Mouse (Mus musculus) myocyte (in vitro differentiated cells): ENCODE results near the gene Foxn1. TPM values are rescaled to one million over a fixed set of nuclear protein-coding genes. Genes with fewer than 3 reads are reported as not detected.

Source experiments
- H3K27me3 ChIP-seq: one replicate; pipeline ENCODE4 v1.6.1; 2011; ENCODE audit not compliant: control insufficient read depth, insufficient read depth, insufficient read length
- H3K36me3 ChIP-seq: one replicate; pipeline ENCODE4 v1.6.1; 2011; ENCODE audit not compliant: control insufficient read depth, insufficient read depth
- H3K4me2 ChIP-seq: one replicate; pipeline ENCODE4 v1.6.1; 2011; ENCODE audit warnings: low read depth, control low read depth
- H3K4me3 ChIP-seq: one replicate; pipeline ENCODE4 v1.5.1; 2011; ENCODE audit warnings: mild to moderate bottlenecking, control low read depth, moderate library complexity
- H3K79me2 ChIP-seq: one replicate; pipeline ENCODE4 v1.6.1; 2011; ENCODE audit not compliant: control insufficient read depth, insufficient read depth
- H3ac ChIP-seq: one replicate; pipeline ENCODE4 v1.6.1; 2011; ENCODE audit not compliant: control insufficient read depth, insufficient read length
- CEBPB ChIP-seq: IDR thresholded peaks from 2 replicates; pipeline ENCODE4 v1.6.1; 2011; ENCODE audit warnings: mild to moderate bottlenecking, moderate library complexity; ENCODE audit not compliant: poor library complexity, insufficient read depth, severe bottlenecking
- E2F4 ChIP-seq: IDR thresholded peaks from one replicate; pipeline ENCODE4 v1.6.1; 2011; ENCODE audit warnings: mild to moderate bottlenecking, control low read depth, moderate library complexity; ENCODE audit not compliant: insufficient read depth
- MAX ChIP-seq: IDR thresholded peaks from one replicate; pipeline ENCODE4 v1.6.1; 2011; ENCODE audit warnings: low read depth, mild to moderate bottlenecking, control low read depth
- MYOD1 ChIP-seq, 3 experiments: IDR thresholded peaks; one replicate each; pipeline ENCODE4 v1.6.1; 2011; ENCODE audit warnings: control low read depth in 2 of 3, low read depth in 2 of 3, mild to moderate bottlenecking in 2 of 3, moderate library complexity in 1 of 3; ENCODE audit not compliant: insufficient read length in 2 of 3, control insufficient read depth in 1 of 3
- MYOG ChIP-seq, 3 experiments: IDR thresholded peaks; one replicate each; pipeline ENCODE4 v1.6.1; 2011; ENCODE audit warnings: control low read depth in 2 of 3, low read depth in 2 of 3, mild to moderate bottlenecking in 2 of 3; ENCODE audit not compliant: insufficient read length in 2 of 3, control insufficient read depth in 1 of 3, insufficient read depth in 1 of 3
- POLR2A ChIP-seq: IDR thresholded peaks from one replicate; pipeline ENCODE4 v1.6.1; 2011; ENCODE audit warnings: low read depth, mild to moderate bottlenecking, control low read depth, moderate library complexity; ENCODE audit not compliant: insufficient read length
- POLR2AphosphoS2 ChIP-seq: IDR thresholded peaks from one replicate; pipeline ENCODE4 v1.6.1; 2011; ENCODE audit warnings: low read depth, control low read depth; ENCODE audit not compliant: insufficient read length
- REST ChIP-seq: IDR thresholded peaks from one replicate; pipeline ENCODE4 v1.6.1; 2011; ENCODE audit warnings: mild to moderate bottlenecking, control low read depth, moderate library complexity; ENCODE audit not compliant: insufficient read depth, insufficient read length
- SRF ChIP-seq: IDR thresholded peaks from one replicate; pipeline ENCODE4 v1.6.1; 2011; ENCODE audit warnings: low read depth; ENCODE audit not compliant: control insufficient read depth, insufficient read length
- TCF12 ChIP-seq: IDR thresholded peaks from one replicate; pipeline ENCODE4 v1.6.1; 2011; ENCODE audit warnings: mild to moderate bottlenecking, control low read depth; ENCODE audit not compliant: poor library complexity, insufficient read depth, severe bottlenecking
- TCF3 ChIP-seq: IDR thresholded peaks from one replicate; pipeline ENCODE4 v1.6.1; 2011; ENCODE audit warnings: low read depth, control low read depth; ENCODE audit not compliant: insufficient read length
- USF1 ChIP-seq: IDR thresholded peaks from one replicate; pipeline ENCODE4 v1.6.1; 2011; ENCODE audit warnings: low read depth, mild to moderate bottlenecking, control low read depth, moderate library complexity
- polyA plus RNA-seq: library from polyadenylated mRNA; unstranded; fragments of >200 nt; fragmentation: generic; extraction: Trizol; gene quantifications from one replicate; pipeline ENCODE4 v1.2.1, GENCODE M21; 2012; ENCODE audit warnings: missing spikeins

Foxn1 gene
- polyA plus RNA-seq, 1 experiment = 0.01 TPM

- H3K36me3 ChIP-seq = no peaks in the 10 kb centered on the region
- H3K4me3 ChIP-seq = no peak overlapping the region
- TF ChIP-seq POLR2AphosphoS2 (no peak), E2F4 (no peak), MYOD1 (IDR thresholded peaks at IDR 0.05; ENCODE audit: control insufficient read depth in 1 of 3, insufficient read length in 2 of 3, low read depth in 2 of 3) (no peak), CEBPB (no peak), POLR2A (no peak), REST (no peak), MYOG (IDR thresholded peaks at IDR 0.05; ENCODE audit: control insufficient read depth in 1 of 3, insufficient read depth in 1 of 3, insufficient read length in 2 of 3, low read depth in 2 of 3) (no peak), SRF (no peak), TCF12 (no peak), MAX (no peak), TCF3 (no peak), USF1 (no peak)
- H3K27me3 ChIP-seq = peaks cover 5% of the 10 kb centered on the region
- no peak overlapping the region for H3K4me2 ChIP-seq
- no peaks in the 10 kb centered on the region for H3K79me2 ChIP-seq
- no peak overlapping the region for H3ac ChIP-seq
These were observed 14.6 kb upstream of the Foxn1 start for GRCm38 (mm10) chr11:78400936-78401335.

DNA sequence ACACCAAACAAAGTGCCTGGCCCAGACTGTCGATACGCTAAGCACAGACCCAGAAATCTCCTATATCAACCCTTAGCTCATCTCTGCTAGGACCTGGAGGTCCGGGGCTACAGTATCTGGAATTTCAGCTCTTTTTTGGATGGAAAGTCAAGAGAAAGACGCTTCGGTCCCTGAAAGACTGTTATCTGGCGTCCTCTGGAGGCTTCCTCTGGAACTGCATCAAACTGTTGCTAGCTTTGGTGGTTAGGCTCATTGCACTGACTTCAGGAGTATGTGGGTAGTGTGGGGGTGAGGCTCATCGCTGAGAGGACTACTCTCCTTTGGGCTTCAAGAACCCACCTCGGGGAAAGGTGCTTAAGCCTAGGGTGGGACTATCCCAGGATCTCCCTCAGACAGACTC, 13.3 kb upstream of the Foxn1 start:
- TF ChIP-seq CEBPB (no peak), REST (no peak), TCF3 (no peak), MYOG (IDR thresholded peaks at IDR 0.05; ENCODE audit: control insufficient read depth in 1 of 3, insufficient read depth in 1 of 3, insufficient read length in 2 of 3, low read depth in 2 of 3) (no peak), E2F4 (no peak), TCF12 (no peak)
- H3K4me3 ChIP-seq = no peak overlapping the region
- H3K4me2 ChIP-seq = peak overlapping the region; percentile 56
- H3K27me3 ChIP-seq = peaks cover 5% of the 10 kb centered on the region
- no peaks in the 10 kb centered on the region for H3K79me2 ChIP-seq
- H3K36me3 ChIP-seq = no peaks in the 10 kb centered on the region
- no peak overlapping the region for H3ac ChIP-seq

DNA sequence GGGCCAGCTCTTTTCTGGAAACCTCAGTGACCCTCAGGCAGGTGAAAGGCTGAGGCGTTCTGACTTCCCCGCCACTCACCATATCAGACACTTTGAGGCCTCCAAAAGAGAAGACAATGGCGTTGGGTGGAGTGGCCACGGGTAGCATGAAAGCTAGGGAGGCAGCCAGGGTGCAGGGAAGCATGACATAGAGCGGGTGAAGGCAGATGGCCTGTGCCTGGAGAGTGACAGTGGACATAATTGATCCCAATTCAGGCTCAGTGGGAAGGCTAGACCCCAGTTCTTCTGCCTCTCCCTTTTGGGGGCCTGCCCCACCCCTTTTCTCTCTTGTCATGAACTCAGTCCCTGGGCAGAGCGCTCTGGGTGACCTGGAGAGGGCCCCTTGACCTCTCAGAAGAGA, 11.9 kb upstream of the Foxn1 start:
- Histone ChIP-seq H3K36me3 (no peaks in the 10 kb centered on the region), H3ac (no peak overlapping the region), H3K4me2 (no peak overlapping the region), H3K4me3 (no peak overlapping the region), H3K27me3 (no peaks in the 10 kb centered on the region), H3K79me2 (no peaks in the 10 kb centered on the region)
- TF ChIP-seq TCF12 (no peak), SRF (no peak), TCF3 (no peak), REST (no peak), POLR2A (no peak), CEBPB (no peak), USF1 (no peak), E2F4 (no peak), MYOG (IDR thresholded peaks at IDR 0.05; ENCODE audit: control insufficient read depth in 1 of 3, insufficient read depth in 1 of 3, insufficient read length in 2 of 3, low read depth in 2 of 3) (no peak), MYOD1 (IDR thresholded peaks at IDR 0.05; ENCODE audit: control insufficient read depth in 1 of 3, insufficient read length in 2 of 3, low read depth in 2 of 3) (no peak), POLR2AphosphoS2 (no peak), MAX (no peak)

- H3K79me2 ChIP-seq = no peaks in the 10 kb centered on the region
- H3K4me3 ChIP-seq = no peak overlapping the region
- H3K4me2 ChIP-seq = no peak overlapping the region
- H3K36me3 ChIP-seq = no peaks in the 10 kb centered on the region
- TF ChIP-seq TCF12 (no peak), CEBPB (no peak)
- H3K27me3 ChIP-seq = no peaks in the 10 kb centered on the region
- no peak overlapping the region for H3ac ChIP-seq
These were observed 11.0 kb upstream of the Foxn1 start for GRCm38 (mm10) chr11:78397397-78397796.

- no peaks in the 10 kb centered on the region for H3K79me2 ChIP-seq
- no peak overlapping the region for H3ac ChIP-seq
- no peak overlapping the region for H3K4me3 ChIP-seq
- no peaks in the 10 kb centered on the region for H3K36me3 ChIP-seq
- H3K27me3 ChIP-seq = no peaks in the 10 kb centered on the region
- TF ChIP-seq TCF12 = no peak
- no peak for TF ChIP-seq USF1
- no peak for TF ChIP-seq E2F4
- no peak for TF ChIP-seq SRF
- no peak for TF ChIP-seq MAX
- no peak for TF ChIP-seq POLR2A
- TF ChIP-seq MYOD1 (IDR thresholded peaks at IDR 0.05; ENCODE audit: control insufficient read depth in 1 of 3, insufficient read length in 2 of 3, low read depth in 2 of 3) = no peak
- TF ChIP-seq TCF3 = no peak
- TF ChIP-seq POLR2AphosphoS2 = no peak
- no peak for TF ChIP-seq REST
- TF ChIP-seq CEBPB = no peak
- TF ChIP-seq MYOG (IDR thresholded peaks at IDR 0.05; ENCODE audit: control insufficient read depth in 1 of 3, insufficient read depth in 1 of 3, insufficient read length in 2 of 3, low read depth in 2 of 3) = no peak
- H3K4me2 ChIP-seq = no peak overlapping the region
These were observed 10.6 kb upstream of the Foxn1 start for GRCm38 (mm10) chr11:78396950-78397349.
